ENCODE assay signal across 25 mouse cellular contexts in the genomic region with DNA sequence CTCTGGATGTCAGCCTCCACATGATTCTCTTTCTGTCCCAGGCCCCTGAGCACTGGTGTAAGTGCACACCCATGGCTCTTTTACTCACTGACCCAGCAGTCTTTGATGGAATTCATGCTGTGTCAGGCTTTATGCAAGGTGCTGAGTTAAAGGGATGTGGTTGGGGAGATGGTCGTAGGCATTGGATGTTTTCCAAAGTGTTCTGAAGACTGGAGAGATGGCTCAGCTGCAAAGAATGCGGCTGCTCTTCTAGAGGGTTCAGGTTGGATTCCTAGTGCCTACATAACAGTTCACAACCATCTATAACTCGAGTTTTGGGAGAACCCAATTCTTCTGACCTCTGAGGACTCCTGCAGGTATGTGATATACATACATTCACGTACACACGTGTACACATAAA.
"Had no signal": no experiment of that assay in that cellular context is flagged by ENCODE, and none has a peak within 500 bp of the region (broad histone marks: within the 10 kb centered on the region; RNA-seq: fewer than 3 reads in every experiment).

No protein-coding gene starts in this region.

- H3K27ac ChIP-seq: heart, embryonic 13.5 days; heart, embryonic 15.5 days; hindbrain, embryonic 13.5 days; hindbrain, embryonic 15.5 days; hindbrain, postnatal 0 days; kidney, postnatal 0 days; limb, embryonic 13.5 days; limb, embryonic 15.5 days; liver, embryonic 12.5 days; liver, embryonic 14.5 days had no signal

- DNase-seq: gastrocnemius, postnatal 14 days; gastrocnemius, postnatal 36 days; heart, adult 11 months; heart, adult 2 months; heart, postnatal 14 days; heart, postnatal 36 days; kidney, adult 11 months; kidney, adult 2 months; kidney, adult 9 months; kidney, postnatal 14 days; kidney, postnatal 36 days; layer of hippocampus, adult 9-11 months; left cerebral cortex, postnatal 4 days had no signal

- H3K4me3 ChIP-seq: heart, adult 2 months; heart, embryonic 13.5 days; heart, embryonic 15.5 days; hindbrain, embryonic 13.5 days; hindbrain, embryonic 15.5 days; kidney, embryonic 15.5 days; limb, embryonic 13.5 days; limb, embryonic 15.5 days; liver, embryonic 12.5 days had no signal

- ATAC-seq: hindbrain, postnatal 0 days; intestine, embryonic 16.5 days had no signal

- H3K27me3 ChIP-seq: heart, embryonic 13.5 days; heart, embryonic 15.5 days; hindbrain, embryonic 13.5 days; hindbrain, embryonic 15.5 days; kidney, embryonic 15.5 days; limb, embryonic 13.5 days; limb, embryonic 15.5 days; liver, embryonic 12.5 days had no signal
